Mouse (Mus musculus) stomach, embryonic 16.5 days (tissue): ENCODE results near the gene Plekhm1. TPM values are rescaled to one million over a fixed set of nuclear protein-coding genes. Genes with fewer than 3 reads are reported as not detected.

ENCODE experiments used
- ATAC-seq: fragments of 200-750 bp; cut with Nextera tagmentation; 2 replicates; pipeline ENCODE4 v1.8.0; 2017; ENCODE audit warnings: moderate number of reproducible peaks, moderate TSS enrichment; ENCODE audit not compliant: insufficient read depth, low FRiP score
- H3K27ac ChIP-seq: fragments of 300-500 bp; sonication (generic); 2 replicates; pipeline ENCODE4 v1.5.1; 2014; ENCODE audit warnings: low read length
- H3K27me3 ChIP-seq: fragments of 300-500 bp; sonication (generic); 2 replicates; pipeline ENCODE4 v1.6.1; 2014; ENCODE audit warnings: low read length, control low read depth, mixed read lengths; ENCODE audit not compliant: control insufficient read depth, insufficient read depth
- H3K36me3 ChIP-seq: fragments of 300-500 bp; sonication (generic); 2 replicates; pipeline ENCODE4 v1.6.1; 2014; ENCODE audit warnings: low read length; ENCODE audit not compliant: control insufficient read depth, insufficient read depth
- H3K4me1 ChIP-seq: fragments of 300-500 bp; sonication (generic); 2 replicates; pipeline ENCODE4 v1.6.1; 2014; ENCODE audit warnings: low read length, control low read depth, mixed read lengths; ENCODE audit not compliant: control insufficient read depth, insufficient read depth
- H3K4me2 ChIP-seq: fragments of 300-500 bp; sonication (generic); 2 replicates; pipeline ENCODE4 v1.6.1; 2014; ENCODE audit warnings: low read depth, low read length, mixed read lengths
- H3K4me3 ChIP-seq: fragments of 300-500 bp; sonication (generic); replicated peaks from 2 replicates; pipeline ENCODE4 v1.5.1; 2014; ENCODE audit warnings: mild to moderate bottlenecking, low read length
- H3K9ac ChIP-seq: fragments of 300-500 bp; sonication (generic); 2 replicates; pipeline ENCODE4 v1.6.1; 2014; ENCODE audit warnings: low read length
- H3K9me3 ChIP-seq: fragments of 300-500 bp; sonication (generic); replicated peaks from 2 replicates; pipeline ENCODE4 v1.6.1; 2016; ENCODE audit warnings: low read length, control low read depth; ENCODE audit not compliant: control insufficient read depth
- WGBS: fragments of 180-500 bp; shearing (Covaris S2); extraction: QIAGEN DNeasy Blood & Tissue Kit; methylation state at CpG from one replicate; pipeline ENCODE4 v1.1.7; 2014; 5-methylcytosine and 5-hydroxymethylcytosine counted together
- polyA plus RNA-seq: library from polyadenylated mRNA; unstranded; fragments of >200 nt; fragmentation: Nextera tagmentation; extraction: Ambion mirVana; gene quantifications from 2 replicates; pipeline ENCODE4 v1.2.1, GENCODE M21; 2015

Plekhm1 gene
- polyA plus RNA-seq, 1 experiment from 2014 or later = 7.5 TPM

GRCm38 (mm10) chr11:103344494-103345332 lies 67.8 kb downstream of the Plekhm1 start:
- ATAC-seq = no peak
- peak overlapping the region; percentile 96 for H3K27ac ChIP-seq
- 65% methylated on average over 19 of the region's 19 CpGs for WGBS
- peaks cover 1% of the 10 kb centered on the region; the same call in 1 of the 2 replicates for H3K36me3 ChIP-seq
- peaks cover 28% of the 10 kb centered on the region for H3K4me1 ChIP-seq
- no peaks in the 10 kb centered on the region for H3K27me3 ChIP-seq
- H3K4me3 ChIP-seq = no peak overlapping the region
- 0 out of 2 replicates have a peak, but pooled peaks cover 4% of the 10 kb centered on the region for H3K9me3 ChIP-seq
- no peak overlapping the region for H3K4me2 ChIP-seq
- H3K9ac ChIP-seq = 0 out of 2 replicates have a peak overlapping the region, but pooled peaks have one; percentile 10

- WGBS = 80% methylated on average over 1 of the region's 1 CpGs
- no peak for ATAC-seq
- no peak overlapping the region for H3K4me2 ChIP-seq
Observed at GRCm38 (mm10) chr11:103343881-103344280, 68.6 kb downstream of the Plekhm1 start.

GRCm38 (mm10) chr11:103343063-103343462 lies 69.4 kb downstream of the Plekhm1 start:
- Histone ChIP-seq H3K9me3 (no peaks in the 10 kb centered on the region), H3K4me3 (no peak overlapping the region)
- ATAC-seq = no peak

More at GRCm38 (mm10) chr11:103343881-103344280, 68.6 kb downstream of the Plekhm1 start:
- H3K4me3 ChIP-seq = no peak overlapping the region
- H3K27me3 ChIP-seq = no peaks in the 10 kb centered on the region
- H3K27ac ChIP-seq = no peak overlapping the region
- H3K9me3 ChIP-seq = no peaks in the 10 kb centered on the region
- H3K36me3 ChIP-seq = no peaks in the 10 kb centered on the region
- 0 out of 2 replicates have a peak overlapping the region, but pooled peaks have one; percentile 1 for H3K9ac ChIP-seq
- peaks cover 31% of the 10 kb centered on the region for H3K4me1 ChIP-seq

GRCm38 (mm10) chr11:103340677-103341076 lies 71.8 kb downstream of the Plekhm1 start:
- Histone ChIP-seq H3K4me3 (peak overlapping the region; percentile 31; the same call in 1 of the 2 replicates), H3K36me3 (no peaks in the 10 kb centered on the region), H3K27ac (peak overlapping the region; percentile 91), H3K9ac (peak overlapping the region; percentile 68; the same call in 1 of the 2 replicates), H3K4me2 (peak overlapping the region; percentile 59), H3K4me1 (peaks cover 18% of the 10 kb centered on the region), H3K27me3 (no peaks in the 10 kb centered on the region), H3K9me3 (no peaks in the 10 kb centered on the region)
- peak; percentile 77 for ATAC-seq
- WGBS = 25% methylated on average over 7 of the region's 7 CpGs

More at GRCm38 (mm10) chr11:103343063-103343462, 69.4 kb downstream of the Plekhm1 start:
- H3K27me3 ChIP-seq = no peaks in the 10 kb centered on the region
- H3K4me1 ChIP-seq = peaks cover 31% of the 10 kb centered on the region
- no peaks in the 10 kb centered on the region for H3K36me3 ChIP-seq
- H3K4me2 ChIP-seq = no peak overlapping the region
- H3K27ac ChIP-seq = no peak overlapping the region
- no peak overlapping the region for H3K9ac ChIP-seq
- 86% methylated on average over 6 of the region's 6 CpGs for WGBS

- Histone ChIP-seq H3K27ac (peak overlapping the region; percentile 91), H3K36me3 (no peaks in the 10 kb centered on the region), H3K27me3 (no peaks in the 10 kb centered on the region), H3K9me3 (no peaks in the 10 kb centered on the region), H3K4me2 (peak overlapping the region; percentile 59), H3K4me1 (peaks cover 16% of the 10 kb centered on the region), H3K4me3 (peak overlapping the region; percentile 31), H3K9ac (peak overlapping the region; percentile 68)
- ATAC-seq = no peak
- 42% methylated on average over 19 of the region's 19 CpGs for WGBS
Observed at GRCm38 (mm10) chr11:103340130-103340529, 72.4 kb downstream of the Plekhm1 start.

- 41% methylated on average over 19 of the region's 19 CpGs for WGBS
- Histone ChIP-seq H3K27me3 (no peaks in the 10 kb centered on the region), H3K4me2 (peak overlapping the region; percentile 59), H3K9me3 (no peaks in the 10 kb centered on the region), H3K4me3 (peak overlapping the region; percentile 31), H3K4me1 (peaks cover 16% of the 10 kb centered on the region), H3K9ac (peak overlapping the region; percentile 68), H3K36me3 (no peaks in the 10 kb centered on the region), H3K27ac (peak overlapping the region; percentile 91)
- ATAC-seq = peak; percentile 73
Observed at GRCm38 (mm10) chr11:103339414-103340119, 72.9 kb downstream of the Plekhm1 start.

GRCm38 (mm10) chr11:103338671-103339070 lies 73.8 kb downstream of the Plekhm1 start:
- H3K27me3 ChIP-seq = peaks cover 7% of the 10 kb centered on the region; the same call in 1 of the 2 replicates
- H3K4me3 ChIP-seq = no peak overlapping the region
- 0 out of 2 replicates have a peak overlapping the region, but pooled peaks have one; percentile 61 for H3K27ac ChIP-seq
- no peaks in the 10 kb centered on the region for H3K36me3 ChIP-seq
- no peak overlapping the region for H3K9ac ChIP-seq
- WGBS = 93% methylated on average over 6 of the region's 6 CpGs
- H3K4me1 ChIP-seq = peaks cover 24% of the 10 kb centered on the region
- no peak overlapping the region for H3K4me2 ChIP-seq
- ATAC-seq = no peak
- H3K9me3 ChIP-seq = no peaks in the 10 kb centered on the region

GRCm38 (mm10) chr11:103338119-103338518 lies 74.4 kb downstream of the Plekhm1 start:
- H3K27me3 ChIP-seq = peaks cover 12% of the 10 kb centered on the region; the same call in 1 of the 2 replicates
- H3K9me3 ChIP-seq = no peaks in the 10 kb centered on the region
- no peak overlapping the region for H3K9ac ChIP-seq
- H3K36me3 ChIP-seq = no peaks in the 10 kb centered on the region
- no peak overlapping the region for H3K4me3 ChIP-seq
- 81% methylated on average over 7 of the region's 7 CpGs for WGBS
- H3K4me2 ChIP-seq = no peak overlapping the region
- ATAC-seq = no peak
- H3K4me1 ChIP-seq = peaks cover 28% of the 10 kb centered on the region
- H3K27ac ChIP-seq = peak overlapping the region; percentile 61; the same call in 1 of the 2 replicates
